Mouse (Mus musculus) kidney, adult 2 months (tissue): ENCODE data around the gene Zfp277.

Experiments
- CTCF ChIP-seq: fragments of 200-500 bp; conservative IDR thresholded peaks from 2 replicates; pipeline ENCODE4 v1.5.1; 2011; ENCODE audit warnings: low read depth, mild to moderate bottlenecking, control low read depth, low read length, moderate library complexity, mixed read lengths; ENCODE audit not compliant: insufficient read depth, insufficient read length
- POLR2A ChIP-seq: fragments of 200-500 bp; IDR thresholded peaks from one replicate; pipeline ENCODE4 v1.6.1; 2011; ENCODE audit warnings: low read depth, low read length, control low read depth

DNA sequence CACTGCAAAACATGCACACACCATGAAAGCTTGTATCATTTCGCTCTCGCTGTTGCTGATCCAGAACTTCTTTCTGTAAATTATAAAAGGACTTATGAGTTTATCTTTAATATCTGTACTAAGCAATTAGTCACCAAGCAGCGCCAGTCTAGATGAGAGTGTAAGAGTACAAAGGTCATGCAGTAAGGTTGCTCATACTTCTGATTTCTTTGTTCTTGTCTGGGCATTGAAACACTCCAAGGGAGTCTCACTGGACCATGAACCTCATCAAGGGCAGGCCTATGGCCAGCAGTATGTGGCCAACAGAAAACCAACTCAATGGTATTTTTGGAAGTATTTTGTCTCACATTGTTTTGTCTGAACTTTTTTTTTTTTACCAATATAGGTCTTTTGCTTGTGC is 110.4 kb downstream of the Zfp277 start:
- TF ChIP-seq CTCF (no peak), POLR2A (no peak)
